Mouse (Mus musculus): ENCODE measurements at regions not wholly inside any gene's neighbourhood (a gene's known extent, or its start where the extent isn't known, plus 50 kb on each side); places are given as distances from the start of the nearest gene placed in this dataset.

DNA sequence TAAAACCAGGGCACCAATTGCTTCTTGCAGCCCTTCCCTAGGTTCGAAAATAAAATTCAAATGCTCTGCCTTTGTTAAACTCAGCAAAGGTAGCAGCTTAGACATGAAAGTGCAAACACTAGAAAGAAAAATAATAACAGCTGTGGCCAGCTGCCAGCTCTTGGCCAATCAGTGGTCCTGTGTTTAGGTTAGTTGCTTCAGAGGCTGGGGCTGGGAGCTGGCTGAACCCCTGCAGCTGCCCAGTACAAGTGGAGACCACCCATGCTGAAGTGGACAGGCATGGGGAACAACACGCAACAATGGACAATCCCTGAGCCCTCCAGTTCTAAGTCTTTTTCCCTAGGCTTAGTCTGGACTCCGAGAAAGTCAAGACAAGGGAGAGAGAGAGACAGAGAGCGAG lies 2256.2 kb upstream of the Gm7489 start:
- TF ChIP-seq CTCF (conservative IDR thresholded peaks at IDR 0.05; ENCODE audit: insufficient read depth, insufficient read length, low read depth, low read length) = no peak
- TF ChIP-seq POLR2A (IDR thresholded peaks at IDR 0.05; ENCODE audit: low read depth, low read length) = no peak
